Mouse (Mus musculus) thymus, postnatal 4 days (tissue): Measurements from ENCODE around the gene Ehd1.
A peak's percentile ranks its signal among the peaks of the same experiment; 100 is the strongest.
"Not testable (repeated sequence)": the region's sequence is repeated elsewhere in the genome, so short reads cannot be mapped to it uniquely, and the experiment has no call there.

Source experiments
- DNase-seq: peaks from one replicate; pipeline ENCODE4 v3.0.0; 2021

Ehd1 gene

GRCm38 (mm10) chr19:6304787-6305516 lies 28.4 kb downstream of the Ehd1 start:
- DNase-seq = peak; percentile 96

- no peak for DNase-seq
These were observed 29.1 kb downstream of the Ehd1 start for GRCm38 (mm10) chr19:6305517-6306115.

GRCm38 (mm10) chr19:6306137-6306551 lies 29.6 kb downstream of the Ehd1 start, which contains the start of gene Cdc42bpg:
Cdc42bpg (plus strand) TSS chr19:6306456.
- DNase-seq = peak; percentile 94

GRCm38 (mm10) chr19:6306586-6306985 lies 30.1 kb downstream of the Ehd1 start:
- peak; percentile 95 for DNase-seq

- DNase-seq = no peak
These were observed 31.4 kb downstream of the Ehd1 start for GRCm38 (mm10) chr19:6307733-6308531.

GRCm38 (mm10) chr19:6310181-6310580 lies 33.7 kb downstream of the Ehd1 start:
- no peak for DNase-seq

- DNase-seq = not testable (repeated sequence)
These were observed 35.3 kb downstream of the Ehd1 start for GRCm38 (mm10) chr19:6311783-6312182.

- DNase-seq = no peak
These were observed 37.3 kb downstream of the Ehd1 start for GRCm38 (mm10) chr19:6313796-6314195.

- DNase-seq = no peak
These were observed 38.0 kb downstream of the Ehd1 start for GRCm38 (mm10) chr19:6314513-6314912.

GRCm38 (mm10) chr19:6315573-6315972 lies 39.0 kb downstream of the Ehd1 start:
- DNase-seq = no peak

- no peak for DNase-seq
These were observed 41.6 kb downstream of the Ehd1 start for GRCm38 (mm10) chr19:6318145-6318544.

GRCm38 (mm10) chr19:6321358-6321757 lies 44.8 kb downstream of the Ehd1 start:
- DNase-seq = no peak

GRCm38 (mm10) chr19:6321786-6322621 lies 45.5 kb downstream of the Ehd1 start:
- no peak for DNase-seq

GRCm38 (mm10) chr19:6324751-6325150 lies 48.2 kb downstream of the Ehd1 start:
- no peak for DNase-seq

GRCm38 (mm10) chr19:6331178-6331577 lies 54.7 kb downstream of the Ehd1 start:
- DNase-seq = no peak

- peak; percentile 74 for DNase-seq
These were observed 55.4 kb downstream of the Ehd1 start for GRCm38 (mm10) chr19:6331719-6332516.

GRCm38 (mm10) chr19:6333761-6334595 lies 57.5 kb downstream of the Ehd1 start:
- no peak for DNase-seq

GRCm38 (mm10) chr19:6334673-6335457 lies 58.3 kb downstream of the Ehd1 start, which contains the start of gene Men1:
Men1 (plus strand) TSS chr19:6334979.
- peak; percentile 93 for DNase-seq

- no peak for DNase-seq
These were observed 58.9 kb downstream of the Ehd1 start for GRCm38 (mm10) chr19:6335458-6335827.

- DNase-seq = no peak
These were observed 60.4 kb downstream of the Ehd1 start for GRCm38 (mm10) chr19:6336920-6337319.
